Mouse (Mus musculus) kidney, postnatal 4 days (tissue): Measurements from ENCODE around the gene Ndufaf8.

Source experiments
- DNase-seq, 2 experiments: peaks; one replicate each; pipeline ENCODE4 v3.0.0; 2021; ENCODE audit warnings: mixed read lengths in 2 of 2

Ndufaf8 gene

DNA sequence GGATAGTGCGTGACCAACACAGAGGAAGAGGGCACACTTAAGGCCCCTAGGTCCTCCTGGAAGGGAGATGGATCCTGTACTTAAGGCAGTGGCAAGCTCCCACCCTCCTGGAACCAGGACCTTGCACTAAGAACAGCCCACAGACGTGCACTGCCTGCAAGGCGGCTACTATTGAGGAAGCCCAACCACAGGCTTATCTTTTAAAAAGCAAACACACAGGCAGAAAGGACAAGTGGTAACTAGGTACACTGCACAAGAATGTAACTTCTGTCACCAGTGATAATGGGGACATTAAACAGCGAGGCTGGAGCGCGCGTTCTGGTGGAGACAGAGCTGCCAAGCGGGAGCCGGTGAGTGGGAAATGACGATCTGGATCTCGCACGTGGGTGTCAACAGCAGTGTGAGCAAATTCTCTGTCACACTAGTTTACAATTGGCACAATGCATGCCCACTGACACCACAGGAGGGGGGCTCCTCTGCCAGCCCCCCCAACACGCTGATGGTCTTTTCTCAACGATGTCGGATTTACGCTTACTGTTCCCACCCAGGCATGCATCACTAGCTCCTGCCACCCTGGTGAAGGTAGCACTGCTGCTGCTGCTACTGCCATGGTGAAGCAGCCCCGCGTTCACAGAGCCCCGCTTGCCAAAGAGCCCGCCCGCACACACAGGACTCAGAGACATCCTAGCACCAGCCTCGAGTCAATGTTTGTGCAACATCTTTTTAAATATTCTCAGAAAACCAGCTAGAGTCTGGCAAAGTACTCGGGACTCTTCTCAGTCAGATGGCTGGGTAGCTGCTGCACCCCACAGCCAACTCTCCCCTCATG lies 38.3 kb downstream of the Ndufaf8 start:
- DNase-seq: no peak

- DNase-seq: peak in 1 of 2 experiments; percentile 54
Measured at GRCm38 (mm10) chr11:120137625-120138004, 38.9 kb downstream of the Ndufaf8 start.

GRCm38 (mm10) chr11:120139309-120139731 lies 40.6 kb downstream of the Ndufaf8 start:
- no peak for DNase-seq

GRCm38 (mm10) chr11:120140255-120140654 lies 41.5 kb downstream of the Ndufaf8 start:
- DNase-seq: no peak

GRCm38 (mm10) chr11:120142601-120143051 lies 43.9 kb downstream of the Ndufaf8 start:
- peak; percentile 69 to 79 for DNase-seq

GRCm38 (mm10) chr11:120143708-120144497 lies 45.2 kb downstream of the Ndufaf8 start:
- peak; percentile 58 to 78 for DNase-seq

DNA sequence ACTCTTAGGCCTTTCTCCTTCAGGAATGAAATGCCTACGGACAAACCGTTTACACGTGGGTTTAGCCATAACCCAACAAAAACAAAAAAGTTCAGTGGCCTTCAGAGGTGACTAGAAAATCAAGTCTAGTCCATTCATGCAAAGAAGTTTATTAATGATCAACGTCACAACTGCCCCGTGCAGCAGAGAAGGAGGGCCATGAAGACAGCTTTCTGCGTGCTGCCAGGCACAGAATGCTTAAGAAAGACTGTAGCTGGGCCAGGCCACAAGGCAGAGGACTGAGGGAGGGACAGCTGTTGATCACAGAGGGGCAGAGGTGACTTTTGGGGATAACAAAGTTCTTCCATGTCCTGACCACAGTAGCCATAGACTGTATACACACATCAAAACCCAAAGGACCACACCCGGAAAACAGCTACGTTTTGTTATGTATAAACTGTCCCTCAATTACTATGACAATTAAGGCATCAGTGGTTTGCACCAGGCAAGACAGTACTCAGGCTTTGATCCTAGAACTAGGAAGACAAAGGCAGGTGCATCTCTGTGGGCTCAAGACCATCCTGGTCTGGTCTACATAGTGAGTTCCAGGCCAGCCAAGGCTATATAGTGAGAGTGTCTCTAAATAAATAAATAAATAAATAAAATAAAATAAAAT lies 49.6 kb downstream of the Ndufaf8 start:
- no peak for DNase-seq

- no peak for DNase-seq
Measured at GRCm38 (mm10) chr11:120149510-120150200, 50.9 kb downstream of the Ndufaf8 start.
